Mouse (Mus musculus) CH12F3 (cell line): ENCODE measurements around the gene Ptpre.

Source experiments
- in situ Hi-C: fragments of 300-500 bp; cut with MboI; formaldehyde crosslinking; loops from 2 replicates; pipeline ENCODE4 v1.14.3; 2020; ENCODE audit warnings: low sequenced_read_pairs

The Ptpre gene

DNA sequence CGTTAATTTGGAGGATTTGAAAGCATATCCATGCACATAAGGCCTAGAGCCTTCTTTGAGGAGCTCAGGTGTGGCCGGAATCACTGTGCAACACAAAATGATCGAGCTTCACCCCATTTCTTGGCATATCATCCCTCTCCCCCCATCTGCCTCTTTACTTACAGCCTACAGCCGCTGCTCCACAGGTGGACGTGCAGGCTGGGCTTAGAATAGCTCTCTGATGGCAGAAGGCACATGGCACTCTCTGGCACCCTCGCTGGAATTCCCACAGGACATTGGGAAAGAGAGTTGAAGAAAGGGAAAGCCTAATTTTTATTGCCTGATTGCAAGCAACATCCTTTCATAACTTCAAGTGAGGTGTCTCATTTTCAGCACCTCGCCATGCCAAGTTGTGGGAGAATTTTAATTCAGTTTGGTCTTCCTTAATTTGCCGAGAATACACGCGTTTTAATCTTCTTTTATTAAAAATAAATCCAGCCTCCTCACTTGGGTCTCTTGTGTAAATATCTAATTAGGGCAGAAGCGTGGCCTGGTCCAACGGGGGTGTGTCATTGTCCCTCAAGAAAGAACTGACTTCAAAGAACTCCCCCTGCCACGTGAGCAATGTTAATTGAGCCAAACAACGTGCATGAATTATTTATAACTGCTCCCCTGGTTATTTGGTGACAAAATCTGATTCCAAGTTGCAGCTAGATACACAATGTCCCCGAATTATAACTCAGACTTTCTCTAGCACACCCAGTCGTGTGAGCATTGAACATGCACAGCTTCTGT lies 97.8 kb downstream of the Ptpre start:
- in situ Hi-C loops: loop anchor here (10.0 to 25.0 kb wide), 2 partner anchors 140 to 248 kb away; no protein-coding TSS in a partner anchor

DNA sequence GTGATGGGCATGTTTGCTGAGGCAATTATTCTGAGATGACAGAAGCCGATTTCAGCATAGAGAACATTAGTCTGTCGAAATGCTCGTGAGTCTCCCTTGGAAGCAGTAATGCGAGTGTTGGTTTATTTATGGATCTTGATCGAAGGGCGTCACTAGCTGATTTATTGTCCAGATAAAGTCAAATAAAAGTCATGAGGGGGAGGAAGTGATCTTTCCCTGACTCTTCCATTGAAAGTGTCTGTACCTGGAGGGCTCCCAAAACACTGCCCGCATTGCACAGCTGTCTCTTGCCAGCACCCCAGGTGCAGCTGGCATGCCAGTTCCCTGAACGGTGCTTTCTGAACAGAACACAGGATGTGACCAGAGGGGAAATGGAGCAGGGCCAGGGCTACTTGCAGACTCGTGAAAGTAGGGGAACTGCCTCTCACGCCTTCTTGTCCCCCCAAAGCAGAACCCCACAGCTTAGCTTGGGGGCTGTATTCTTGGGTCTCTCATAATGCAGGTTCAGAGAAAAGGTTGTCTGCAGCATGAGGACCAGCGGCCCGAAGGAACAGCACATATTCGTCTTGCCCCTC lies 100.2 kb downstream of the Ptpre start:
- in situ Hi-C loops: loop anchor here (10.0 to 25.0 kb wide), 2 partner anchors 143 to 250 kb away; no protein-coding TSS in a partner anchor

DNA sequence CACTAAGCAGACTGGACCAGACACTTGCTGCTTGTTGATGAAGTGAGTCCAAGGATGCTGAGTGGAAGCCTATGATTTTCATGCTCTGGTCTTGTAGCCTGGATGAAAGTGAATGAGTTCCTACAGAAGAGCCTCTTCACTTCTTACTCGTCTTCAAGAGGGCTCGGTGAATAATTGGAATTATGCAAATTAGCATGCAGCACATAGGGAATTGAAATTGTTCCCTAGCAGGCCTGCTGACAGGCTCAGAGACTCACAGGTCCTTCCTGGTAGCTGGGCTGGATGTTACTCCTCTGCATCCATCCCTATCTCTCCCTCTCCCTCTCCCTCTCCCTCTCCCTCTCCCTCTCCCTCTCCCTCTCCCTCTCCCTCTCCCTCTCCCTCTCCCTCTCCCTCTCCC lies 102.1 kb downstream of the Ptpre start:
- in situ Hi-C loops: loop anchor here (10.0 to 25.0 kb wide), 2 partner anchors 145 to 252 kb away; no protein-coding TSS in a partner anchor

DNA sequence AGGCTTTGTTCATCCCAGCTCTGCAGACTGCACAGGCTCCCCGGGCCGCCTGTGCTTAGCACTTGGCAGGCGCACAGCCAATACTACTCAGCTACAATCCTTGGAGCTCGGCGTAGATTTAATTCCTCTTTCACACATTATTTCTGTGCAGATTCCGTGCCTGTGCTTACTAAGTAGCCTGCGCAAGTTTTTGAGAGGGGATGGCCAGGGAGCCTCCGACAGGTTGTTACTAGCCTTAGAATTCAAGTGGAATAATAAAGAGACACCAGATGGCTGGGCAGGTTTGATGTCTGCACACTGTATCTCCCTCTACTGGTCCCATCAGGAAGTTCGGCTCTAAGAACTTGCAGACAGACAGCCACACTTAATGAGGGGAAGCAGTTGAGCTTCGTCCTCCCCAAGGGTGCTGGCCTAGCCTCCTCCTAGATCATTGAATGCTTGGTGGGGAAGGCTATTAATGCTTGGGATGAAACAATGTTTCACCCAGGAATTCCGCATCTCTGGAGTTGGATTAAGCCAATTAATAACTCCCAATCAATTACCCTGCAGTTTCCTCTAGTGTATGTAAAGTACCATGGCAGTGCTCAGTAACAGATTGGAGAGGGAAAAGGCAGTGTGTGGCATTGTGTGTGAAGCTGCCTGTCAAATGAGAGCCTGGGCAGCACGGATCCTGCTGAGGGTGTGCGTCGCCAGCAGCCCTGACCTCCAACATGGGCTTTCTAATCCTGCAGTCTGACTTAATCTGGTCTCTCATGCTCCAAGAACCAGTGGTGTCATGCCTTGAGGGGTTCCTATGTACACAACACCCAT lies 104.6 kb downstream of the Ptpre start:
- in situ Hi-C loops: loop anchor here (25.0 kb wide), 1 partner anchor 255 kb away; no protein-coding TSS in a partner anchor

DNA sequence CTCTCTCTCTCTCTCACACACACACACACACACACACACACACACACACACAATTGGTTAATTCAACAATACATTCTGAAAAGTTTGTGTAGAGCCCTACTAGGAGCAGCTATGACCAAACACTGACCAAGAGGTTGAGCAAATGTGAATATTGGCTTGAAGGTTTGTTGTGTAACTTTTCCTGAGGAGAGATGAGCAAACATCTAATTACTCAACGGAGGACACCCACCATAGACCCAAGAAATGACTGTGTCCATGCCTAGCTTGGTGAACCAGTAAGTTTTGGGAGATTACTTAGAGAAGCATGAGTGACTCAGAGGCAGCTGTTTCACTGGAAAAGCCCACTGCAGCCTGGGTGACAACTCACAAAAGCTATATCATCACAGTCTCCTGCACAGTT lies 107.2 kb downstream of the Ptpre start:
- in situ Hi-C loops: loop anchor here (25.0 kb wide), 1 partner anchor 257 kb away; no protein-coding TSS in a partner anchor

DNA sequence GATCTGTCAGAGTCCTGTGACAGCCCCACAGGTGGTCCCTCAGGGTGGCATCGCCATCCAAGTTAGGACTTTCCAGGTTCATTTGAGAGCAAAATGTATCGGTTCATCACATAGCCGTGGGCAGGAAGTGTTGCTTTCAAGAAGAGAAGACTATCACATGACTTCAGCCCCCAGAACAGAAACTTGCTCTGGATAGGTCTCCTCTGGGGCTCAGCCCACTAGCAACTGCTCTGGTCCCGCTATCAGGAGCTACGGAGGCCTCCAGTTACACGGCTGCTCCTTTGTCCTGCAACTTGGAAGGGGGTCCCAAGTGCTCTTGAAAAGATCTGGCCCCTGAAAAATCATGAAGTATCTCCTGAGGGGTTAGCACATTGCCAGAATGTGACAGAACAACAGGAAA lies 109.7 kb downstream of the Ptpre start:
- in situ Hi-C loops: loop anchor here (25.0 kb wide), 1 partner anchor 260 kb away; no protein-coding TSS in a partner anchor

DNA sequence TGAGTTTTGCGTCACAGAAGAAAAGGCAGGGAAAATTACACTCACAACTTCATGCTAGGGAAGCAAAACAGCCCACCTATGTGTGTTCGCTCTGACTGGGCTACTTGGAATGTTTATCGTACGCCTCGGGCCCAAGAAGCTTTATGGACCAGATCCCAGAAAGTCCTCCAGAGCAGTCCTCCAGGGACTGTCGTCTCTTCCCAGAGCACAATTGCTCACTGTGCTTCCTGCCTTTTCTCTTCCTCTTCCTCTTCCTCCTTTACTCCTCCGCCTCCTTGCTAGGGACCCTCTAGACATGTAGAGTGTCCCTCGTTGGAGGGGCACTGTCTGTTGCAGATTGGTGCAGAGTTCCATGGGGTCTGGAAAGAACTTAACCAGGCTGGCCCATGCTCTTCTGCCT lies 111.5 kb downstream of the Ptpre start:
- in situ Hi-C loops: loop anchor here (25.0 kb wide), 1 partner anchor 262 kb away; no protein-coding TSS in a partner anchor

DNA sequence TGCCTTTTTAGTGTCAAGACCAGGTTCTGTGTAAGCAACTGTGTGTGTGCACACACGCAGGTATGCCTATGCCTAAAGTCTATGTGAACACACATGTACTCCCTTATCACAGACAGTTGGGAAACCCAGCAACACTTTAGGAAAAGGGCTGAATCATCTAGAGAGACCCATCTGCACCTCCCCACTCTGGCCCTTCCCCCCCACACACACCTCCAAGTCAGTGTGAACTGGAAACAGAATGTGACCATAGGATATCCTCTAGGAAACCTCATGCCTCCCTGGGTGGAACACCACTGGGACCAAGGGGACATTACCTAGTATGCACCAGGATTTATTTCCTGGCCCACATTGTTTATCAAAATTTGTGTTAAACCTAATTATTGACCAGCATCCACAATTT lies 112.0 kb downstream of the Ptpre start:
- in situ Hi-C loops: loop anchor here (25.0 kb wide), 1 partner anchor 262 kb away; no protein-coding TSS in a partner anchor

DNA sequence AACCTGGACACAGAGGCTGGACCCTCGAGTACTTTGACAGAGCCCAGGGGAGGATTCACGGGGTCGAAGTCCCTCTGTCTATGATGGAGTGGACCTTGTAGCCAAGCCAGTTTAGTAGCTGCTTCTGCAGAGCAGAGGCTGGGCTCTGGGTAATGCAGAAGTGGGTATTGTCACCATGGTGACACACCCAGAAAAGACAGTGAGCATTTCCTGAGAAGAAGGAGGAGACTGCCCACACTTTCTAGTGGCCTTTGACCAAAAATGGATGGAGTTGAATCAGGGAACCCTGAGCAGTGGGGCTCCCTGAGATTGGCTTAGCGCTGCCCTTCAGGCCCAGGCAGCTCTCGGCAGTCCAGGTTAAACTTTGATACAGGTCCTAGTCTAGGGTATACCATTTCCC lies 112.8 kb downstream of the Ptpre start:
- in situ Hi-C loops: no loop called here

DNA sequence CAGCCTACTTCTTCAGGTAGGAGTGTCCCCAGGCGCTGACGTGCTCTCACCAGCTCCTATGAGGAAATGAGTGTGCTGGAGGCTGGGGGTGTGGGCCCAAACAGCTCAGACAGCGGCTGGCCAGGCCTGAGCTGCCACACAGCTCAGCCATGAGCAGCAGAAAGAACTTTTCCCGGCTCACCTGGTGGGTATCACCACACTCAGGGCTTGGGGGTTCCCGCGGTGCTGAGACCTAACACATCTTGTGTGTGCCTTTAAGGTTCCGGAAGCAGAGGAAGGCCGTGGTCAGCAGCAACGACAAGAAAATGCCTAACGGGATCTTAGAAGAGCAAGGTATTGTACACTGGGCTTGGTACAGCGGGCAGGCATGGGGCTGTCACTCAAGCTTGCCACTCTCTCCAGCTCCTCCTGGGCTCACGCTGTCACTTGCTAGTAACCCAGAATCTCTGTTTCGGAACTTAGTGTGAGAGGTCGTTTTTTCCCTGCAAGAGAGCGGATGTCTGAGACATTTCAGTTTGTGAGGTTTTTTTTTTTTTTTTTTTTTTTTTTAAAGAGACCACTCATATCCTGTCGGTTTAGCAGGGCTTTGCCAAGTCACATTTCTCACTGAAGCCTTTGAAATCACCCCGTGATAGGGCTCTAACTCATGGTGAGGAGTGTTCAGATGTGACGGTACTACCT lies 114.7 kb downstream of the Ptpre start:
- in situ Hi-C loops: no loop called here

DNA sequence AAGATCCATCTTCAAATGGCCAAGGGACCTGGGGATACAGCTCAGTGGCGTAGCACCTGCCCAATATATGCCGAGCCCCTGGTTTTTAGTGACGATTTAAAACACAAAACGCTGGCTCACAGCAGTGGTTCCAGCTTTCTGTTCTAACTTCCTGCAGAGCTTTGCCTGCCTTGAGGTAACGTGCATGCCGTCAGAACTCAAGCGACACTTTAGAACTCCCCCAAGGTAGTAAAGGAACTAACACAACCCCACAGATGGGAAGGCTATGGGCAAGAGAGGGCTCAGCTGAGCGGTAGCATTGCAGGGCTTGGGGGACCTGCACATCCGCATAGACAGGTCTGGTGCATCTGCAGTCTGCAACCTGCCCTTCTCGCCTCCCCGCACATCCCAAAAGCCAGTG lies 115.5 kb downstream of the Ptpre start:
- in situ Hi-C loops: no loop called here

DNA sequence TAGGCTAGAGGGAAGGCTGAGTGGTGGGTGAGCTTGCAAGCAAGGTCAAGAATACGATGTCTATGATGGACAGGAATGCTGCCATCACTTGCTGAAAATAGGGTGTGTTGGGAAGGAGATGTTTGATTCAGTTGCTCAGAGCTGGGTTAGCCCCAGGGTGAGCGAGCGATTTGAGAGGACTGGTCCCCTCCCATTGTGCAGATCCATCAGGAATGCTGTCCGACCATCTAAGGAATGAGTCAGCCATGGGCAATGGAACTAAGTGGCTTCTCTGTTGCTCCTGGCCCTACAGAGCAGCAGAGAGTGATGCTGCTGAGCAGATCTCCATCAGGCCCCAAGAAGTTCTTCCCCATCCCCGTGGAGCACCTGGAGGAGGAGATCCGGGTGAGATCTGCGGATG lies 116.3 kb downstream of the Ptpre start:
- in situ Hi-C loops: no loop called here

DNA sequence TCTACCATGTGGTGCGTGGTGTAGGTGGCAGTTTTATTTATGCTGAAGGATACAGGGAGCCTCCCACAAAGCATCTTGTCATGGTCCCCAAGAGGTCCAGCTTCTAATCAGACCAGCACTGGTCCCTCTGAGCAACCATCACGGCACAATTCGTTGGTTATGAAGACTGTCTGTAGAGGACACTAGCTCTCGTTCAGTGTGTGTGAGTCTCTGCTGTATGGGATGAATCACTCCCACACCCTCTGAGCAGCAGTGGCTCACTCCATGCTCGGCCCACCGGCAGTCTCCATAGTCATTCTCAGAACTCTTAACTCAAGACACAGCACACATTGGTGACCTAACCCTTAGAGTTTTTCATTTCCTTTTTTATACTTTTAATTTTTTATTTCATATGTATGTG lies 117.0 kb downstream of the Ptpre start:
- in situ Hi-C loops: no loop called here

DNA sequence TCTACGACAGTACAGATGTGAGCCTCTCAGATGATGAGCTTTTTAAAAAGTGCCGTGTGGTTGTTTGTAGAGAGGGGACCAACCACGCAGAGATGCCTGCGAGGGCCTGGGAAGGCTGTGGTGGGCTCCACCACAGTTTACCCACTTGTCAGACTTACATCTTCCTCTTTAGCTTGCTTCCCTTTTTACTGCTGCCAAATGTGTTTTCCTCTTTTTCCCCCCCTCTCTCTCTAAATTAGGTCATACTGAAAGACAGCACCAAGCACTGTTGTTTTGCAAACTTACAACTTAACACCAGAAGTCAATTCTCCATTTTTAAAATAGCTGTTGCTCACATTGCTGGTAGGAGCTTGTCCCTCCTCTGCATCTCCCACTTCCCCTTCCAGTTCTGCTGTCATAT lies 117.8 kb downstream of the Ptpre start:
- in situ Hi-C loops: no loop called here

DNA sequence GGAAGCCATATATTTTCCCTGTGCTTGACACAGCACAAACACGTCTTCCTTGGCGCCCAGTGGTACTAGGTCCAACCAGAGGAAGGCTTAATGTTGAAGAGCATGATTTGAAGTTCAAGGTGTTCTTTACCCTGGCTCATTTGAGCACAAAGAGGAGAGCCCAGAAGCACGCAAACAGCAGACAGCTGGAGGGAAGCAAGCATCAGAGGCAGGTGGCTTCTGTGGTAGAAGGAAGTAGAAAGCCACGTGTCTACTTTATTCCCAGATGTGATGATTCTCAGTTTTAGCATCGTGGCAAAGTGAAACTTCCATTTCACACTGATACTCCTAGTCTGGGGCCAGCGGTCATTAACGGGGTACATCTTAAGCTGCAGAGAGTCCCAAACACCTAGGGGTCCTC lies 120.9 kb downstream of the Ptpre start:
- in situ Hi-C loops: no loop called here

DNA sequence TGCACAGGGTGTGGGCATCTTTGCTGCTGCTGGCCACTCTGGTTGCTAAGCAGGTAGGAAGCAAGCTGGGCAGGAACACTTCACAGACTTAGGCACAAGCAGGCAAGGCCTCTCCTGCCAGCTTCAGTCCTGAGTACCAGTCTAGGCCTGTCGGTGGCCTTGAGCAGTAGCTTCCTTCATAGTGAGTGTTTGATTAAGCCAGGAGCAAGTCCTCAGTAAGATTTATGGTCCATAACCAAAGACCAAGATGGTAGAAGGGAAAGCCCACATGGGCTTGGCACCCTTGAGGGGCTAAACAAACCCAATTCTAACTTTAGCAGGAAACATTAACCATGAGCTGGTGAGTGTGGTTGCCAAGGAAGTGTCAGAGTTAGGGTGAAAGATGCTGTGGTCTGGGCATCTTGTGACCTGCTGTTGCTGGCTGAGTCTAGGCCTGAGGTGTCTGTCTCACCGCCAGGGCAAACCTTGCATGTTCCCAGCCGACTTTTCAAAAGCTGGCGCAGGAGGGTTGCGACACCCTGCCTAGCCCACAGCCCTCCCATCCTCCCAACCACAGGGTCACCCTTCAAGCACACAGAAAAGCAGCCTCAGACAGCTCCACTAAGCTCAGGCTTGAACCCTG lies 122.1 kb downstream of the Ptpre start:
- in situ Hi-C loops: no loop called here

DNA sequence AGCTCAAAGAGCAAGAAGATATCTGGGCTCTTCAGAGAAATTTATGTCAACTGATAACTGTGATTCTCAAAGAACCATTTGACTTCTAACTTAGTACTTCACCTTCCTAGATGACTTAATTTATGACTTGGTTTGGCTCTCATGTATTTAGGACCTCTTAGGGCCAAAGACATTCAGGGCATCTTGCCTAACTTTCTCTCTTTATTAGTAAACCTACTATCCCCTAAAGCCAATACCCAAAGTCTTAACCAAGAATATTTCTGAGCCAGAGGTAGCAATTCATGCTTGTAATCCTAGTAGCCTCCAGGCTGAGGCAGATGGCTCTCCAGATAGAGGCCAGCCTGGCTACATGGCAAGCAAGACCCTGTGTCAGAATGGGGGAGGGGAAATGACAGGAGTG lies 123.0 kb downstream of the Ptpre start:
- in situ Hi-C loops: no loop called here

DNA sequence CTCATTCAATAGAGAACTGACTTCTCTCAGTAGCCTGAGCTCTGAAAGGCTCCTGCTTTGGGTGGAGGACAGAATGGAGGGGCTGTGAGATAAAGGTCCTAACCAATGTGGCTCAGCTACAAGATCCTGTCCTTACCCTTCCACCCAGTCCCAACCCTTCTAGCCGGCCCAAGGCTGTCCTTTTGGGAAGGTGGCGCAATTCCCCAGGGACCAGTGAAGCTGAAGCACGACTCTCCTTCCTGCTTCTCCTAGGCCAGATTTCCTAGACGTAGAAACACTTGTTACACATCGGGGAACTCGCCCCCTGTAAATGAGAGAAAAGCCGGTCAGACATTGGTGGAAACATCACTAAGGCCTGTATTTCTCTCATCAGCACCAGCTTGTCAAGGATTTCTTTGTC lies 126.9 kb downstream of the Ptpre start:
- in situ Hi-C loops: no loop called here

DNA sequence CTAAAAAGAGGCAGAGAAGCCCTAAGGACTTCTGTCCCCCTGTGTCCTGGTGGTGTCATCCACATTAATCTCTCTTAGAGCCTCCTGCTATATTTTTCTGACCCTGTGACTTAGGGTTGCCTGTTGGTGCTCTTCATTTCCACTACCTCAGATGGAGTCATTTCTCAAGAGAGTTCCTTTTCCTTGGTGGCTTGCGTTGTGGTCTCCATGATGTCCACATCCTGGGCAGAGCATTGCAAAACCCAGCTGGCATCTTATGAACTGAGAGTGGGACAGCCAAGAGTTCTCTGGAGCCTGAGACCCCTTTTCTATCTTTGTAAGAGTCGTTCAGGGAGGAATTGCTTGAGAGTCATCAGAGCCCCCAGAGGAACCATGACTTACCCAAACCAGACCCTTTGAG lies 129.0 kb downstream of the Ptpre start:
- in situ Hi-C loops: no loop called here
